Mouse (Mus musculus) embryo, embryonic 11 days (tissue): ENCODE data around the gene Psmb2.

Experiments used
- DNase-seq: peaks from one replicate; pipeline ENCODE4 v3.0.0-alpha.2; 2015

The Psmb2 gene

DNA sequence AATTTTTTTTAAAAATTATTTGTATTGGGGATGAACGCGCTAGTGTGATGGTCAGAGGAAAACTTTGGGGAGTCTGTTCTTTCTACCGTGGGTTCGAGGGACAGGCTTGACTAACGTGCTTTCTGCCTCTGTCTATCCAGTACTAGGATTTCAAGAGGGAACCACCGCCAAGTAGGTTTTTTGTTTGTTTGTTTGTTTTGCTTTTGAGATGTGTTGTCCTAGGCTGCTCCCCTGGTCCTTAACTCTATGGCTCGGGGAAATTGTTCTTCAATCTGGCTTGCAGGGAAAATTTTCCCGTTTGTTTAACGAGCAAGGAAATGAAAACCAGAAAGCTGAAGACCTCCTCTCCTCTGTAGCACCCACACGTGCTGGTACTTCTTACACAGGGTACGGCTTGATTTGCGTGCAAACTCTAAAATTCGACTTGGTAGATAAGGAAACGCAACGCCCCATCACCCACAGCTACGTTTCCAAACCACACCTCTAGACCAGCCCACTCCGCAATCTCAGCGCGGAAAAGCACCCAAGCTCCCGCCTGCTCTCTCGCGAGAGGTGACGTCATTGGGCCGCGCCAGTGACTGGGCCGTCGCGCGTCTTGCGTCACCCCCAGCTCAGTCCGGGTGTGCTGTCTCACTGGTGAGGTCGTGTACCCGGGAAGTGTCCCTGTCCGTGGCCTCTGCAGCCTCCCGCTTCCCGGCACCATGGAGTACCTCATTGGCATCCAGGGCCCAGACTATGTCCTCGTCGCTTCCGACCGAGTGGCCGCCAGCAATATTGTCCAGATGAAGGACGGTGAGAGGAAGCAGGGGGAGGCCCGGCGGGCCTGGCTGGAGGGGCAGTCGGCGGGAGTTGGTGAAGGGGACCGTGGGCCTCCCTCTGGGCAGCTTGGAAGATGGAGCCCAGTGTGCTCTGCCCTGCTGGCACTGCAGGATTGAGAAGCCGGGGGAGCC lies at the start of gene Psmb2:
Gene Psmb2, plus strand, starts transcription at position 577 of the 950 bp plus-strand sequence.
- DNase-seq: peak; percentile 98

DNA sequence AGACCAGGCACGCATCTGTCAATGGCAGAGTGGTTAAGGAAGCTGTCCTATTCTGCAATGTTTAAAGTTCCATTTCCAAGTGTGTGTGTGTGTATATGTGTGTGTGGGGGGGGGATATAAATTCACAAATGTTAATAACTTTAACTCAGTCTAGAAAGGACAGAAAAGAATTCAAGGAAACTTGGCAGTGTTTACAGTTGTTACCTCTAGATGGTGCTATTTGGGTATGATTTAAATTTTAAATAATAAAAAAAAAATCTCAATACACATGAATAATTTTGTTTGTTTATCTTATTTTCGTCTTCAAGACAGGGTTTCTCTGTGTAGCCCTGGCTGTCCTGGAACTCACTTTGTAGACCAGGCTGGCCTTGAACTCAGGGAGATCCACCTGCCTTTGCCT lies 45.5 kb upstream of the Psmb2 start:
- no peak for DNase-seq

DNA sequence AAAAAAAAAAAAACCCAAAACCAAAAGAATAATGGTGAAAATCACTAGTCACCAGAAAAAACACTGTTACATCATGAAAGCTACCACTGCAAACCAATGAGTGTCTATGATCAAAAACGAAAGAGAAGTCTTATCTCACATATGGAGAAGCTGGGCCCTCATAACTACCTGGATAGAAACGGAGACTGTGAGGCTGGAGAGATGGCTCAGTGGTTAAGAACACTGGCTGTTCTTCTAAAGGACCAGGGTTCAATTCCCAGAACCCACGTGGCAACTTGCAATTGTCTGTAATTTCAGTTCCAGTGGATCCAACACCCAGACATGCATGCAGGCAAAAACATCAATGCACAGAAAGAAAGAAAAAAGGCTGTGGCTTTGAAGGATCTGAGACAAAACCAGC lies 44.8 kb upstream of the Psmb2 start:
- DNase-seq: no peak

DNA sequence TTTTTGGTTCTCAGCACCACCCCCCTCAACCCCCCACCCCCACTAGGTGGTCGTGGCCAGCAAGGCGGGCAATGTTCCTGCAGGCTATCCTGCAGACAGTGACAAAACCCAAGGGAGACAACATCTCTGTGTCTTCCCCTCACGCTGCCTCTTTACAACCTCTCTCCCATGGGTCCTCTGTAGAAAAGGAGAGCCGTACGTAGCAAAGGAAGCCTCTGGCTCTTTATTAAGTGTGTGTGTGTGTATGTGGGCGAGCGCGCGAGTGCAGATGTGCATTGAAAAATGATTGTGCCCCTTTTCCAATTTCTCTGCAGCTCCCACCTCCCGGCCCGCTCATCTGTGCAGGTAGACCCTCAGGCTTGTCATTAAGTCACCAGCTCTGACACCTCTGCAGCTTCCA lies 41.1 kb upstream of the Psmb2 start:
- DNase-seq: no peak

DNA sequence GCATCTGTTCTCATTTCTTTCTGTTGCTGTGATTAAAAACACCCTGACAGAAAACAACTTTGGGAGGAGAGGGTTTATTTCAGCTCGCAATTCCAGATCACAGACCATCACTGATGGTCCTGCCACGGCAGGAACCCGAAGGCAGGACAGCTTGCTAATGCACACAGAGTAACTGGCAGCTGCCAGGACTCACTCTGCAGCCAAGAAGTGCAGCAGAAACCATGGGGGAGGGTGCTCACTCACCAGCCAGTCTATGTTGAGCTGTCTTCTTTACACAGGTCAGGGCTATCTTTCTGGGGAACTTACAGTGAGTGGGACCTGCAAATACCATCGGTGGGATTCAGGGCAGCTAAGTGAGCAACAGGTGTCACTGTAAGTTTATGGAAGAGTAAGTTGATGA lies 40.0 kb upstream of the Psmb2 start:
- DNase-seq: no peak

DNA sequence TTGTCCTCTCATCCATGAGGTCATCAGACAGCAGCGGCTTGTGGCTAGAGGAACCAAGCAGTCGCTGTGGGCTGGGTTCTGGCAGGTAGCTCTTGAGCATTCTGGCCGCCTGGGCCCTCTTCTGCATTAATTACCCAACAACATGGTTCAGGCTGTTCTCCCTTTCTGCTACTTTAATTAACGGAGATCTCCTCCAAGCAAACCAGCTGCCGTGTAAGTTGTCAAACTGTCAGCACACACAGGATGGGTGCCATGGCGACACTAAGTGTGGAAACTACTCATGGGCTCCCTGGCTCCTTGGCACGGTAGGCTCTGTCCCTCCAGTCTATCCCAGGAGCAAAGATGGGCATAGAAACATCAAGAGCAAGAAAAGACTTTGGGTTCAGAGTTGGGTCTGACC lies 38.1 kb upstream of the Psmb2 start:
- DNase-seq: no peak

DNA sequence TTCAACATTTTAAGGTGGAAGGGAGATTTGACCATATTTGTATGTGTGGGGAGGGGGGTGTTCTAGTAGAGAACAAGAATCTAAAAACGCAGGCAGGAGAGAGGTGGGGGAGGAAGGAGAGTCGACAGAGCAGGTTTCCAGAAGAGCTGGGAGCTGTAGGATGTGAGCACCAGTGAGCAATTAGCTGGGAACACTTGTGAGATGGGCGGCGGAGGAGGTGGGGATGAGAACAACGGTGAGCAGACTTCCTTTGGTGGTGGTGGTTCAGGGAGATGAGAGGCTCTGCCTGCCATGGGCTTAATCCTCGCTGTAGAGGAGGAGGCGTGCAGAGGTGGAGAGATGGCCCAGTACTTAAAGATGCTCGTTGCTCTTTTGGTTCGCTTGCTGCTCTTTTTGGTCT lies 35.5 kb upstream of the Psmb2 start:
- no peak for DNase-seq

DNA sequence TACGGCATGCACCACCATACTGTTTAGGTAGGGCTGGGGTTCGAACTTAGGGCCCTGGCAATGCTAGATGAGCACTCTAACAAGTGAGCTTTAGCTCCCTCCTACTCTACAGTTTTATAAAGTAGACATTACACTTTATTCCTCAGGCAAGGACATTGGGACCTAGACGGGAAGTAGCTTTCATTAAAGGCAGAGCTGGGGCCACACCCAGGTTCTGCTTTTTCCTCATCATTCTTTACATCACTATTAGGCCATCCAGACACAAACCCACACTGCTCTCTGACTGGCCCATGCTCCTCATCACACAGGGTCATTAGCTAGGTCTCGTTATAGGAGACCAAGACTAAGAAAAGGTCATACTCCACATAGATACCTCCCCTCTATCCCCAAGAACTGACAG lies 33.6 kb upstream of the Psmb2 start:
- DNase-seq: no peak

DNA sequence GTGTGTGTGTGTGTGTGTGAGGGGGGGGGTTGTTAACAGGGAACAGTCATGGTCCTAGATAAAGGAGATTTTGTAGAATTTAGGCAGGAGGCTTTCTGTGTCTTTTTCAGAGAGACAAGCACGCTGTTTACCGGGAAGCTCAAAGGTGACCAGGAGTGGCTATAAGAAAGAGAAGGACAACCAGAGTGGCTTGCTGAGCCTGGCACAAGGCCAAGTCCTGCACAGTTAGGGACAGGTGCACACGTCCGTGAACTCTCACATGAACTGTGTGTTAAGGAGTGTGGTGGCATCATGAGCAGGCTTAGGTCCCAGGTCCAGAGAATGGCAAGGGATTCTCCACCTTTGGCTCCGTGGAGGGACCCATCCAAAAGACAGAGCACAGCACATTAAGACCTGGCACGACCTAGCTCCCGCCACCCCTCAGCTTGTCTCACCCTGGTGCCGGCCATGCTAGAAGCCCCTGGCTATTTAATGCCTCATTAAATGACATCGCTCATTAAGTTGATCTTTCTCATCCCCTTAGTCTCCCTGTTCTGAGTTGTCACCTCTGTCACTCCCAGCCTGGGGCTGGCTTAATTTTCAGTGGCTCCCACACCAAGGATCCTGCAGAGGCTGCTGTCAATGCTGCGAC lies 33.0 kb upstream of the Psmb2 start:
- DNase-seq: no peak

DNA sequence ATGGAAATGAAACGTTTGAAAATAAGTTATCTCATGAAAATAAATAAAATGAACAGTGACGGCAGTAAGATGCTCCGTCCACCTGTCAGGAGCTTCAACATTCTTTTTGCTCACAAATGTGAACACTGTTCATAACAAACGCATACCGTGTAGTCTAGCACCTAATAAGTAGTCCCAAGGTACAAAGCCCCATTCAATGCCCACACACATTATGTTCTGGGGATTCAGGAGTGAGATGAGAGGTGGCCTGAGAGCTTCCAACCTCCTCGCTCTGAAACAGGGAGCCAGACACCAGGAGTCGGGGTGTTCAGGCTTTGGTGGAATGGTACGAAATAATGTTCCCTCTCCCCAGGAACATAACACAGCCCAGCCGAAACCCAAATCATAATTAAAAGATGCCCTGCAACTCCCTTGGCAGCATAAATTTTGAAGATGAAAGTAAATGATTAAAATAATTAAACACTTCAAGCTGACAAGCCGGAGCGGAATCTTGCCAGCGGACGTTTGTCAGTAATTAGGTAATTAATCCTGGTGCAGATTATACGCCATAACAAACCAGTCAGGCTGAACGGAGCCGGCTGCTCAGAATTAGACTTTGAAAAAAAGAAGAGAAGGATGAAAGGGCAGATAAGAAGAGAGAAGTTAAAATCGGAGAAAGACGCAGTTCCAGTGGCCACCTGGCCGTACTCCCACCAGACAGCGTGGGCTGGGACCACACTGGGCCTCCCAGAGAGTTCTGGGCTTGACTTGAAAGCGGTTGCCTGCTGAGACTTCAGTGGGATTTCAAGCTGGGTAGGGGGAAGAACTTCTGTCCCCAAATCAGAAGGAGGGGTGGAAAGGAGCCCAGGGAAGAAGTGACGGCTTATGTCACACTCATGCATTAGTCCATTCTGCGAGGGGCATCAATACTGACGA lies 29.2 kb upstream of the Psmb2 start:
- no peak for DNase-seq

DNA sequence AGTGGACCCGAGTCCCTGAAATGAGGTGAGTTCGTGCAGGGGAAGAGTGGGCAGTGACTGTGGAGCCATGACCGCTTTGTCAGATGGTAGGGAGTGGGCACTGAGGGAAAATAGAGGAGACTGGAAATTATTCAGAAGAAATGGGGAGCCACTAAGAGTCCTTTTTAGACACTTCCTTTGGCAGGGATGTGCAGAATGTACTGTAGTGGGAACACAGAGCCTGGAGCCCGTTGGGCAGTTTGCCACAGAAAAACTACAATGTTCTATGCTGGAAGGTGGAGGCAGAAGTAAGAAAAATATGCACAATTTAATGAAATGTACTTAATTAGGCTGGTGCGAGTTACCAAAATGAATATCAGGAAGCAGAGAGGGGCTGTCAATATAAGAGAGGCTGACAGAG lies 24.3 kb upstream of the Psmb2 start:
- DNase-seq: no peak

DNA sequence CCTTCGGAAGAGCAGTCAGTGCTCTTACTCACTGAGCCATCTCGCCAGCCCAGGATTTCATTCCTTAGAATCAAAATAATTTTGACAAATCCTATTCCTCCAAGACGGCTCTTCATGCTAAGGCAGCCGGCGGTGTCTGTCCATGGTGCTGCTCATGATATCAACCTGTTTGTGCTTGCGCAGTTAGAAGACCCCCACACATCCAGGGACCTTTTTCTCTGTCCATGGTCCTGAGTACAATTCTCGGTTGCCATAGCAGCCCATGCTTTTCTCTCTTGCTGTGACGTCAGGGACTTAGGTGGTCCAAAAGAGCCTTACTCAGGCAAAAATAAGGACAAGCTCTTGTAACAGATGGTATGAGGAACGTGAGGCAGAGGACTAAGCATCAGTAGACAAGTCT lies 22.1 kb upstream of the Psmb2 start:
- peak; percentile 89 for DNase-seq

DNA sequence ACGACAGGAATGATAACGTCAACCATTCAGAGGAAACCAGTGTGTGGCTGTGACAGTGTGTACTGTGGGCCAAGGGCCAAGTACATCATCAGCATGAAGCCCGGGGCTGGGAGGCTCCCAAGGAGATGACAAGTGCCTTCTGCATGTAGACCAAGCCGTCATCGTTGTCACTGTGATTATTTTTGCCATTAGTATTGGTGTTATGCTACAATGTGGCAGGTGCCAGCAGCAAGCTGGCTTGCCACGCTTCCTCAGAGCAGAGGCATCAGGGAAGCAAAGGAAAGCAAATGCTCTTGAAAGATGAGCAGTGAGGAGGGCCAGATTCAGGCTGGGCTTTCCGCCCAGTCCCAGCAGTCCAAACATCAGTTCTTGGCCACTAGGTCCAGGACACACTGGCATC lies 16.2 kb upstream of the Psmb2 start:
- DNase-seq: no peak

DNA sequence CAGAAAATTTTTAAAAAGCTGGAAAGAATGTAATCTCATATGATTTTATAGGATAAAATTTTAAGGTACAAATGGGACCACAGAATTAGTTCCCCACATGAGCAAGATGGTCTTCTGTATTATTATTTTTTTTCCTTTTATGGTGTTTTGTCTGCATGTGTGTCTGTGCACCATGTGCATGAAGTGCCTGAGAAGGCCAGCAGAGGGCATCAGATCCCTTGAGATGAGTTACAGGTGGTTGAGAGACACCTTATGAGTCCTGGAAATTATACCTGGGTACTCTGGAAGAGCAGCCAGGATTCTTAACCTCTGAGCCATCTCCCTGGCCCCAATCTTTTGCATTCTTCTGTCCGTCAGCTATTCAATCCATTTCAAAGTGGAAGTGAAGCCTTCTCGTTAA lies 10.4 kb upstream of the Psmb2 start:
- DNase-seq: no peak

DNA sequence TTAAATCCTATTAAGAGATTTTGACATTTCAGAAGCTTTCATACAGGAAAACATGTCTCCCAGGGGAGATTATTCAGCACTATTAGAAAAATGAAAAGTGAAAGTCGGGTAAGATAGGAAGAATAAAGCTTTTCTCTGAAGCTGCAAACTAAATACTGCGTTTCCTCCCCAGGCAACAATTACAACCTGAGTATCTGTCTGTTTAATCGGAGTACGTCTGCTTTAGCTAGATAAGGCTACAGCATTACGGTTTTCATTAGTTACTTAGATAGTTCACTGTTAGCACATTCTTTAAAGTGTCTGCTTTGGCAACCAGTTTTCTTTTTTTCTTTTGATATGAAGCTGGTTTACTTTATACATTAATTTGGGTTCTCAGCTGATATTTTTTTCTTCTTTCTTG lies 4.9 kb downstream of the Psmb2 start:
- DNase-seq: no peak

DNA sequence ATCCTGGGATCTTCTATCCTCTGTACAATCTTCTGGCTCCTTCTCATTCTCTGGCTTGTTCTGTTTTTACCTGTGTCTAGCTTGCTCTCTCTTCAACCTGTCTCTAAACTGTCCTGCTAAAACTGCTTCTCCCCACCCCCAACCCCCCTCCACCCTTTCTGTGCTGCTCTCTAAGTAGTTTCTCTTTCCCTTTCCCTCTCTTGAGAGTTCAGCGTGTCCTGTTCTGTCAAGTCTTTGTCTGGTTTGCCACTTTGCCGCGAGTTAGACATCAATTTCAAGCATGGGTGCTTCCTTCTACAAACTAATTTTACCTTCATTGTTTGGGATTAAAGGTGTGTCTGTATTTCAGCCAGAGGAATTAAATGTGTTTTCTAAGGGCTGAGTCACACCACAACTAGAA lies 5.7 kb downstream of the Psmb2 start:
- no peak for DNase-seq

DNA sequence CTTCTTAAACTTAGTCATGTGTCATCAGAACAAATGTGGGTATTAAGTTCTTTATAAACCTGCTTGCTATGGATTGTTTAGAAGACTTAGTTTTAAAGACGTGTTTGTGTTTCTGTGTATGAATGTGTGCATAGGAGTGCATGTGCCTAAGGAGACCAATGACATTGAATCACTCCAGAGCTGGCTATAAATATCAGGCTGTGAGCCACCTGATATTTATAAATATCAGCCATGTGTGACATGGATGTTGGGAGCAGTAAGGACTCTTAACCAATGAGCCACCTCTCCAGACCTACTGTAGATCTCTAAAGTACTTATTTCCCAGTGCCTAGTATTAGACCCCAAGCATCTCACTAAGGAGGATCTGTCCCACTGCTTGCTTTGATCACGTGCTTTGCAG lies 12.0 kb downstream of the Psmb2 start:
- no peak for DNase-seq

DNA sequence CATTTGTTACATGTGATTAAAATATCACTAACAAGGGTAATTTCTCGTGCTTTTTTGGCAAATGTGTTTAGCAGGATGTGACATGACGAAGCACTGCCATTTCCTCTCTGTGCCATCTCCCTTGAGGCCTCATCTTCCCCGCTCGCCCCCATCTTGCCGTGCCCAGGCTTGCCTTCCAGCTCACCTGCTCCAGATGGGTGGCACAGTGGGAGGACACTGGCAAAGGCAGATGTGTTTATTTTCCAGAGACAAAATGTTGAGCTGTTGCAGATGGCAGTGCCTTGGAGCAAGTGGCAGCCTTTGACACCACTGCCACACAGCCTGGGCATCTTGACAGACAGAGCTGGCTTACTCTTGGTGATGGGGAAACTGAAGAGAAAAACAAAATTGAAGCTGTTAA lies 15.6 kb downstream of the Psmb2 start:
- no peak for DNase-seq

DNA sequence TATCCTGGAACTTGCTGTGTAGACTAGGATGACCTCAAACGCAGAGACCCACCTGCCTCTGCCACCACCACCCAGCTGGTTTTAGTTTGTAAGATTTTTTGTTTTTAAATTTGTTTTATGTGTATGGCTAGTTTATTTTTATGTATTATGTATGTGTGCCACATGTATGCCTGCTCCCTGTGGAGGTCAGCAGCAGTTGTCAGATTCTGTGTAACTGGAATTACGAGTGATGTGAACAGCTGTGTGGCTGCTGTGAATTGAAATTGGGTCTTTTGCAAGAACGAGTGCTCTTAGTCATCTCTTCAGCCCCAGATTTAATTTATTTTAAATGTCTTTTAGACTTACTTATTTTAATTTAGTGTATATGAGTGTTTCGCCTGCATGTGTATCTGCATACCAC lies 19.5 kb downstream of the Psmb2 start:
- DNase-seq: no peak

DNA sequence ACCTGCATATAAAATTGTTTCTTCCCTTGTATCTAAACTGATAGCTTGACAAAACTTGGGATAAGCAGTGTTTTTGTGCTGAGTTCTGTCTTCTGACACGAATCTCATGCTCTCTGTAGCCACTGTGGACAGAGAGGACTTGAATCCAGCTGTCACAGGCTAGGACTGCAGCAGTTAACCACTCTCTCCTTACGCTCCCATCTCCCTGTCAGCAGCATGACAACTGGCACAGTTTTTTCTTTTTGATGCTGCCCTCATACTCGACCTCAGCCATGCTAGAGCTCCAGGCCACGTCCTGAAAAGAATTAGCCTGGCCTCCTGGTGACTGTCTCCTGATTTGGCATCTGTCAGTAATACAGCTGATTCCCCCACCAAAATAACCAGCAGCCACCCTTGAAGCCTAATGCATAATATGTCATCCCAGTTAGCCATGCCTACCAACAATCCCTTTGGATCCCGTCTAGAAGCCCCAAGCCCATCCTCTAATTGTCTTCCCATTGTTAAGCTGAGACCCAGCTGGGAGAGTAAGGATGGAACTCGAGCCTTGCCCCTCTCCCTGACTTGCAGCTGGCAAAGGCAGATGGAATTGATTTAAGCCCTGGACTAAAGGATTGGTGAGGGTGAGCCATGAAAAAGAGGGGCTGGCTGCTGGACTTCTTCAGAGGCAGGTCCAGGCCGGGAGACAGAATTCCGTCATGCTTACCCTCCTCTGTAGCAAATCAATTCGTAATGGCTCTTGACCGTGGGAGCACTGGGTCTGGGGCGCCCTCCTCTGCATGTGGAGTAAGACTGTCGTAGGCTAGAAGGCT lies 29.4 kb downstream of the Psmb2 start:
- DNase-seq: peak; percentile 80

DNA sequence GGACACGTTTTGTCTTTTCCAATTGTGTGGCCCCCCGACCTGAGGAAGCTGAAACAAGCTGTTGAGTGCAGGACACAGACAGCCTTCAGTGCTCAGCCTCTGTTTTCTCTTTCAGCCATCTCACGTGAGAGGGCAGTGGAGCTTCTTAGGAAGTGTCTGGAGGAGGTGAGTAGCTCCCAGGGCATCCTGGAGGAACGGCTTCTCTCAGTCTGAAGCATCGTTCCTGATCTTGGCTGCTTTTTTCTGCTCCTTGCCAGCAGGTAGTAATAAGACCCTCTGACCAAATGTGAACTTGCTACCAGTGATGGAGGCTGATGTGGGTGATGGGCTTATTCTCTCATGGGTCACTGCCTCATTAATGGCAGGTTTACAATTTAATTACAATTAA lies 30.0 kb downstream of the Psmb2 start:
- no peak for DNase-seq

DNA sequence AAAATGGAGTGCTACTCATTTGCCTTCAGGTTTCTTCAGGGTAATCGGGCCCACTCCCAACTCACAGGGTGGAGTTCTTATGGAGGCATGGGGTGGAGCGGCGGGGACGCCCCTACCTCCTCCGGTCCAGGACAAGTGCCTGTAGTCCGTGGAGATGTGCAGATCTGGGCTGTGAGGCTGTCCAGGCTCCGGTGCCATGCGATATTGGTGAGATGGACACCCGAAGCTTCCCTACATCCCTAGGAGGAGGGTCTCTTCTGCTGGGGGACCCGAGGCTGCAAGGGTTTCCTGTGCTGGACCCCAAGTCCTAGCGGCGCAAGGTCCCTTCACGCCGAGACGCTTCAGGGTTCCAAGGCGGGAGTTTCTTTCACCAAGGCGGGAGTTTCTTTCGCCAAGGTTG lies 54.7 kb downstream of the Psmb2 start:
- DNase-seq: no peak
